Mouse (Mus musculus): Measurements from ENCODE around the gene Kirrel3. TPM values are rescaled to one million over a fixed set of nuclear protein-coding genes. Genes with fewer than 3 reads are reported as not detected.

The Kirrel3 gene
- polyA plus RNA-seq, 1 experiment, result not detected

DNA sequence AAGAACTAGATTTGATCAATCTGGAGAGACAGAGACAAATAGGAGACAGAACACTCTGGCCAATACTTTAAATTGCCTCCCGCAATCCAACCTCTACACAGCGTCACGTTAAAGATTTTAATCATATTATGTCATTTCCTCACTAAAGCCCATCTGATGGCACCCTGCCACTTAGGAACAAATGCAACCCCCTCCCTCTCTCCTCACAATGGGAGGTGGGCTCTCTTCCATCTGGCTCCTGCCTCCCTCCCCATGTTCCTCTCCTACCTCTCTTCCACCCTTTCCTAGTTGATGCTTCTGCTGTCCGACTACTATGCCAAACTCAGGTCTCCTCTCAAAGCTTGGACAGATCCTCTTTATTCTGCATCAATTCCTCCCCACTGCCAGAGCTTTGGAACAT lies 365.4 kb downstream of the Kirrel3 start:
- TF ChIP-seq TAL1 (IDR thresholded peaks at IDR 0.05; ENCODE audit: low read length) (no peak), GATA1 (IDR thresholded peaks at IDR 0.05; ENCODE audit: low read length) (no peak)
- Histone ChIP-seq H3K27me3 (ENCODE audit: control insufficient read depth) (no peaks in the 10 kb centered on the region), H3K36me3 (ENCODE audit: control insufficient read depth) (no peaks in the 10 kb centered on the region), H3K4me1 (ENCODE audit: control insufficient read depth) (no peaks in the 10 kb centered on the region), H3K9me3 (ENCODE audit: control insufficient read depth, low read length) (no peaks in the 10 kb centered on the region), H3K4me3 (replicated peaks) (no peak overlapping the region)

DNA sequence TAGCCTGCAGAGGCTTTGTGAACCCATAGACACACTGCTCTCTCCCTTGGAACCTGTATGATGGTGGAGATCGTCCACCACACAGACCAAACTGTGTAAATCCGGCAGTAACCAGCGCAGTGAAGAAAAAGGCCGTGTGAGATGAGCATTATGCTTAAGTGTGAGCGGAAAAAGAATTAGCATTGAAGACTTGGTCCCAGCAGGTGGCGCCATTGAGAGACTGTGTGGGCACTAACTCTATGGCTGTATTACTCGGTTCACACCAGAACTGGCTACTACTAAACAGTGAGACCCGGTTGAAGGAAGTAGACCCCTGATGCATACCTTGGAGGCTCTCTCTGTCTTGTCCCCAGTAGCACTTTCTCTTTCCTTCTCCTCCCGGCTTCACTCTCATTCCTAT lies 371.9 kb downstream of the Kirrel3 start:
- Histone ChIP-seq H3K27me3 (ENCODE audit: control insufficient read depth) (no peaks in the 10 kb centered on the region), H3K36me3 (ENCODE audit: control insufficient read depth) (no peaks in the 10 kb centered on the region), H3K4me1 (ENCODE audit: control insufficient read depth) (no peaks in the 10 kb centered on the region), H3K9me3 (ENCODE audit: control insufficient read depth, low read length) (no peaks in the 10 kb centered on the region), H3K4me3 (replicated peaks) (no peak overlapping the region)
- TF ChIP-seq GATA1 (IDR thresholded peaks at IDR 0.05; ENCODE audit: low read length) (no peak), TAL1 (IDR thresholded peaks at IDR 0.05; ENCODE audit: low read length) (no peak)

DNA sequence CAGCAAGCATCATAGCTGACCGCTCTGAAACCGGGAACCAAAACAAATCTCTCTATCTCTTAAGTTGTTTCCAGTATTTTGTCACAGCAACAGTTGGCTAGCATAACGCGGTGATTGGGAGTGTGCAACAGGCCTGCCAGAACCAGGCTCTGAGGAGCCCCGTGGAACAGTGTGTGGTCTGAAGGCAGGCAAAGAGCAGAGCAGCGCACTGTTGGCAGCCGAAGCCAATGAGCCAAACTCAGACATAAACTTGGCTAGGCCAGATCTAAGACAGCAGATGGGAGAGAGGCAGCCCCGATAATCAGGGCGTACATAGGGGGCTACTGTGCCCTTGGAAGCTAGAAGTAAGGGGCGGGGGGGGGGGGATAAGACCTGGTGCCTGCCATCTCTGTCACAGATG lies 372.4 kb downstream of the Kirrel3 start:
- no peaks in the 10 kb centered on the region for H3K9me3 ChIP-seq (ENCODE audit: control insufficient read depth, low read length)
- H3K4me1 ChIP-seq (ENCODE audit: control insufficient read depth), result no peaks in the 10 kb centered on the region
- H3K4me3 ChIP-seq (replicated peaks), result no peak overlapping the region
- no peaks in the 10 kb centered on the region for H3K36me3 ChIP-seq (ENCODE audit: control insufficient read depth)
- no peaks in the 10 kb centered on the region for H3K27me3 ChIP-seq (ENCODE audit: control insufficient read depth)
- TF ChIP-seq TAL1 (IDR thresholded peaks at IDR 0.05; ENCODE audit: low read length) (no peak), GATA1 (IDR thresholded peaks at IDR 0.05; ENCODE audit: low read length) (no peak)

DNA sequence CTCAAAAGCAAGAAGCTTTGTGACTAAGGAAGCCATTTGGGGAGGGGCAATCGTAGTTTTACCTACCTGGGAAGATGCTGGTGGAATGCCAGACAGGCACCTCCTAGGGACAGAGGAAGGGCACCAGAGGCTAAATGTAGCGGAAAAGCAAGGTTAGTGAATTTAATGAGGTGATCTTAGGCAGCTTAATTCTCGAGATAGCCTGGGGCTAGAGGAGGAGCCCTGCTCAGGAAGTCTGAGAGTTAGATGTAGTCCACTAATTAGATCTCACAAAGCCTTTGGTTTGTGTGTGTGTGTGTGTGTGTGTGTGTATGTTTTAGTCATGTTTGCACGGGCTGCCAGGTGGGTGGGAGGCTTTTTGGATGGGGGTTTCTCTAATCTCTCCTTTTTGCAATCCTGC lies 375.2 kb downstream of the Kirrel3 start:
- Histone ChIP-seq H3K9me3 (ENCODE audit: control insufficient read depth, low read length) (no peaks in the 10 kb centered on the region), H3K36me3 (ENCODE audit: control insufficient read depth) (no peaks in the 10 kb centered on the region), H3K27me3 (ENCODE audit: control insufficient read depth) (no peaks in the 10 kb centered on the region), H3K4me3 (replicated peaks) (no peak overlapping the region), H3K4me1 (ENCODE audit: control insufficient read depth) (no peaks in the 10 kb centered on the region)
- TF ChIP-seq GATA1 (IDR thresholded peaks at IDR 0.05; ENCODE audit: low read length), result no peak
- TF ChIP-seq TAL1 (IDR thresholded peaks at IDR 0.05; ENCODE audit: low read length), result no peak

DNA sequence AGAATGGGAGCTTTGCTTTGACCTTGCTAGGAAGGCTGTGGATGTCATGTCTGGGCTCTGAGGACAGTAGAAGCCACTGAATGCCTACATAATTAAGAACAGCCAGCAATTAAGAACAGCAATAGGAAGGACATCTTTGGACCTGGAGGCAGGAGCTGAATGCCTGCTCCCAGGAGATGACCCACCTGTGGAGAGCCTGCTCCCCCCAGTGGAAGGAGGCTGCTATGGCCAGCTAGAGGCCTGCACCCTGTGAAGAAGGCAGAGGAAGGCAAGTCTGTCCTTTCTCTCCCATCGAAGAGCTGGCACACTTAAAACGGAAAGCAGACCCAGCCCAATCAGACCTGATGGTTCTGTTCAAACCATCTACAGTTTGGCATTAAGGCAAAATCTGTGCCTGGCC lies 376.1 kb downstream of the Kirrel3 start:
- Histone ChIP-seq H3K36me3 (ENCODE audit: control insufficient read depth) (no peaks in the 10 kb centered on the region), H3K9me3 (ENCODE audit: control insufficient read depth, low read length) (no peaks in the 10 kb centered on the region), H3K4me1 (ENCODE audit: control insufficient read depth) (no peaks in the 10 kb centered on the region), H3K27me3 (ENCODE audit: control insufficient read depth) (no peaks in the 10 kb centered on the region), H3K4me3 (replicated peaks) (no peak overlapping the region)
- TF ChIP-seq TAL1 (IDR thresholded peaks at IDR 0.05; ENCODE audit: low read length) (no peak), GATA1 (IDR thresholded peaks at IDR 0.05; ENCODE audit: low read length) (no peak)

DNA sequence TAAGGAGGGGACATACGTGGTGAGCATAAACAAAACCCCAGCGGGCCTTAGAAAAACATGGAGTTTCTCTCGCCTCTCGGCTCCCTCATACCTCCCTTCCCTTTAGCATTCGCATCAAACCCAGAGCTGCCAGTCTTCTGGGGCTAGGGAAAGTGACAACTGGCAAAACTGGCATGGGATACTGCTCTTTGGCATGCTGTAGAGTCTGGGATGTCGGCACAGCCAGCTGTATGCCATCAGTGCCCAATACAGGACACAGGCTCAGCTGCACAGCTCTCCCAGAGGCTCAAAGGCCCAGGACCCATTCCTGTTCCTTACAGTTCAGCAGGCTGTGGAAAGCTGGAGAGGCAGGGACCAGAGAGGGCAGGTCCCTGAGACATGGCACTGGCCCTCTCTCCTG lies 379.9 kb downstream of the Kirrel3 start:
- no peaks in the 10 kb centered on the region for H3K9me3 ChIP-seq (ENCODE audit: control insufficient read depth, low read length)
- H3K4me3 ChIP-seq (replicated peaks), result no peak overlapping the region
- no peaks in the 10 kb centered on the region for H3K4me1 ChIP-seq (ENCODE audit: control insufficient read depth)
- H3K36me3 ChIP-seq (ENCODE audit: control insufficient read depth), result no peaks in the 10 kb centered on the region
- H3K27me3 ChIP-seq (ENCODE audit: control insufficient read depth), result no peaks in the 10 kb centered on the region
- no peak for TF ChIP-seq GATA1 (IDR thresholded peaks at IDR 0.05; ENCODE audit: low read length)
- no peak for TF ChIP-seq TAL1 (IDR thresholded peaks at IDR 0.05; ENCODE audit: low read length)

DNA sequence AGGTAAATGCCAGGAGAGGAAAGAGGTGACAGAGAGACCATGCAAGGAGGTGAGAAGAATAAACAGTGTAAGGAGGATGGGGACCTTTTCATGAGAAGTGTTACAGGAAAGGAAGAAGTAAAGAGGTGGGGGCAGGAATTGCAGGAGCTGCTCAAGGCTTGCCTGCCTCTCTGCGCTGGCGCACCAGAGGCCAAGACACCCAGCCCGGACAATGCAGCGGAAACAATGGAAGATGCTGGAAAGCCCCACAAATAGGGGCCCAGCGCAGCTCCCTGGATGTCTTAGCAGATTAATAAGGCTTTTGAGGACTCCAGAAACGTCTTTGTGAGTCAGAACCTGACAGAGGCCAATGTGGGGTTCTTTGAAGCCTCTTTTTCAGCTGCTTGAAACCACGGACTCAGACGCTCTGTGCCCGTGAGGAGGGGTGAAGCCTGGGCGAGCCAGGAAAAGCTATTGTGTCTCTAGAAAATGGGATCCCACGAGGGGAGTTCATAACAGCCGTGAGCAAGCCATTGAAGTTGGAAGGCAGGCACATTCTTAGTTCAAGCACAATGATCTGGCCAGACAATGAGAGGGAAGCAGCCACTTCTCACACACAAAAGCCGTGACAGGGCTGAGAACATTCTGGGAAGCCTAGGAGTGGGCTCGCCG lies 385.7 kb downstream of the Kirrel3 start:
- TF ChIP-seq GATA1 (IDR thresholded peaks at IDR 0.05; ENCODE audit: low read length) (no peak), TAL1 (IDR thresholded peaks at IDR 0.05; ENCODE audit: low read length) (no peak)
- Histone ChIP-seq H3K27me3 (ENCODE audit: control insufficient read depth) (no peaks in the 10 kb centered on the region), H3K4me3 (replicated peaks) (no peak overlapping the region), H3K36me3 (ENCODE audit: control insufficient read depth) (no peaks in the 10 kb centered on the region), H3K4me1 (ENCODE audit: control insufficient read depth) (no peaks in the 10 kb centered on the region), H3K9me3 (ENCODE audit: control insufficient read depth, low read length) (no peaks in the 10 kb centered on the region)

DNA sequence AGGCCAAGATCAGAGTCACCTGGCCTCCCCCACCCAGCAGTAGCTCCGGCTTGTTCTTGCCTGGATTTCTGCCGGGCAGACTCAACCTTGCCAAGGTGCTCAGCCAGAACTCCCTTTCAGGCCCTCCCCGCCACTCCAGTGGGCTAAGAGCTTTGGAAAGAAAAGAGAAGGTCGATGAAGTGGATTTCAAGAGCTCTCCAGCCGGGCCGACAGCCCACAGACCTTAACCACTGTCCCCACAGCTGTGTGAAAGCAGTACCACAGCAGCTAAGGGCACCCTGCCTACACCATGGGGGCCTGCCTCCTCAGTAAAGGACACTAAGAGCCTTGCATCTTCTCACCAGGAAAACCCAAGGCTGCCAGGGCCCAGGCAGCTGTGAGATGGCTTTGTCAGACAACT lies 389.5 kb downstream of the Kirrel3 start:
- no peaks in the 10 kb centered on the region for H3K9me3 ChIP-seq (ENCODE audit: control insufficient read depth, low read length)
- no peak overlapping the region for H3K4me3 ChIP-seq (replicated peaks)
- no peaks in the 10 kb centered on the region for H3K36me3 ChIP-seq (ENCODE audit: control insufficient read depth)
- TF ChIP-seq GATA1 (IDR thresholded peaks at IDR 0.05; ENCODE audit: low read length), result no peak
- TF ChIP-seq TAL1 (IDR thresholded peaks at IDR 0.05; ENCODE audit: low read length), result no peak
- H3K27me3 ChIP-seq (ENCODE audit: control insufficient read depth), result no peaks in the 10 kb centered on the region
- no peaks in the 10 kb centered on the region for H3K4me1 ChIP-seq (ENCODE audit: control insufficient read depth)

DNA sequence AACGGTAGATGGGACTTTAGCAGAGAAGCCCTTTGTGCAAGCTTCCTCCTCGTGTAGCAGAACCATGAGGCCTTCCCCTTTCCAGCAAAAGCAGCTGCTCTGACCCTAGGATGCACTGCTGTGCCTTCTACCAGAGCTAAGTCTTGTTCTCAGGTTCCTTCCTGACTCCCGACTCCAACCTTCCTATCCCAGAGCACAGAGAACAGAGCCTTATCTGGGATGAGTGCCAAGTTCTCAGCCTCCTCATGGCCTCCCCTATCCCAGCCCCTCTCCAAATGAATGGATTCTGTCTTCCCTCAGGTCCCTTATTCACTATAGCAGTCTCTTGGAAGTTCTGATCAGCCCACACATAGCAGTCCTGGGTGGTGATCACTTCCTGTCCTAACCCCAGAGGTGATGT lies 391.5 kb downstream of the Kirrel3 start:
- H3K4me3 ChIP-seq (replicated peaks), result no peak overlapping the region
- H3K4me1 ChIP-seq (ENCODE audit: control insufficient read depth), result no peaks in the 10 kb centered on the region
- TF ChIP-seq TAL1 (IDR thresholded peaks at IDR 0.05; ENCODE audit: low read length), result no peak
- no peak for TF ChIP-seq GATA1 (IDR thresholded peaks at IDR 0.05; ENCODE audit: low read length)
- no peaks in the 10 kb centered on the region for H3K36me3 ChIP-seq (ENCODE audit: control insufficient read depth)
- no peaks in the 10 kb centered on the region for H3K27me3 ChIP-seq (ENCODE audit: control insufficient read depth)
- no peaks in the 10 kb centered on the region for H3K9me3 ChIP-seq (ENCODE audit: control insufficient read depth, low read length)

DNA sequence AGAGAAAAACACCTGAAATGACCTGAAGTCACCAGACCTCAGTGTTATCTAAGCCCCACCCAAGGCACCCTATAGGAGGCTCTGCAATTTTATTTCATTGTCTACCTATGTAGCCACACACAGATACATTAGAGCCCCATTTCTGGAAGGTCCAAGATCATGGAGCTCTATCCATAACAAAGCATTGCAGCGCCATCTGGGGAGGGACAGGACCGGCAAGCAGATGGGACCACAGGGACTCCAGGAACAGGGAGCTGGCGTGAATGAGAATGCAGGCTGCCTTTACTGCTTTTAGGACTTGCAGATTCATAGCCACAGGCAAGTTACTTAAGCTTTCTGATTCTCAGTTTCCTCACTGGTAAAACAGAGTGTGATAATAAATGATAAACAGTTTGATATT lies 392.1 kb downstream of the Kirrel3 start:
- Histone ChIP-seq H3K27me3 (ENCODE audit: control insufficient read depth) (no peaks in the 10 kb centered on the region), H3K9me3 (ENCODE audit: control insufficient read depth, low read length) (no peaks in the 10 kb centered on the region), H3K4me3 (replicated peaks) (no peak overlapping the region), H3K36me3 (ENCODE audit: control insufficient read depth) (no peaks in the 10 kb centered on the region), H3K4me1 (ENCODE audit: control insufficient read depth) (no peaks in the 10 kb centered on the region)
- no peak for TF ChIP-seq GATA1 (IDR thresholded peaks at IDR 0.05; ENCODE audit: low read length)
- TF ChIP-seq TAL1 (IDR thresholded peaks at IDR 0.05; ENCODE audit: low read length), result no peak
